Mouse (Mus musculus) urinary bladder, adult 2 months (tissue): ENCODE results near the gene Wtip. TPM values are rescaled to one million over a fixed set of nuclear protein-coding genes. Genes with fewer than 3 reads are reported as not detected.
"Not testable (repeated sequence)": the region's sequence is repeated elsewhere in the genome, so short reads cannot be mapped to it uniquely, and the experiment has no call there.

Experiments used
- DNase-seq: peaks from one replicate; pipeline ENCODE4 v3.0.0; 2022; ENCODE audit warnings: low spot score
- polyA plus RNA-seq: library from polyadenylated mRNA; depleted of rRNA; stranded (reverse); fragments of >200 nt; gene quantifications from 2 replicates; pipeline ENCODE4 v1.2.3, GENCODE M21; 2012; rRNA removed

Gene Wtip
- polyA plus RNA-seq = 23.0 and 23.3 TPM in 2 replicates

DNA sequence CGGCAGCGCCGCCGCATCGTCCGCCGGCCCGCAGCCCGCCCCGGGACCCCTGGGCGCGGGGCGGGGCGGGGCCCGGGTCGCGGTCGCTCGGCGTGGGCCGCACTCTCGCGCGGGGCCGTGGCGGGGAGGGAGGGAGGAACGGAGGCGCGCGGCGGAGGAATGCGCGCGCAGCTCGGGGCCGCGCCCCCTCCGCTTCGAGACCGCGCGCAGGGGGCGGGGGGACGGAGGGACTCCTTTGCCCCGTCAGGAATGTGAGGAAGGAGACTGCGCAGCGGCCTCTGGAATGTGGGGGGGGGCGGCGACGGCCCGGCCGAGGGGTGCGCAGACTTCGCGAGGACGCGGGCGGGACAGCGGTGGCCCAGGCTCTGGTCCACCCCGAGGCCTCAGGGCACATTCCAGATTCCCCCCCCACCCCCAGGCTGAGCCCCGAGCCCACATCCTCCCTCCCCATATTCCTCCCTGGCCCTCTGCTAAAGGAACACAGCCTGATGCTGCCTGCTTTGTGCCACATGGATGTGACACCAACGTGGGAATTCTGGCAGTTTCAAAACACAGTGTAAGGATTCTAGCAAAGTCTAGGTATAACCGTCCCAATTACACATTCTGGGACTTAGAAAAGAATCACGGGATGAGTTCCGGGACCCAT is at the start of gene Wtip:
TSS of gene Wtip (minus strand) at position 152 of the 646 bp plus-strand sequence.
- DNase-seq = peak; percentile 64

DNA sequence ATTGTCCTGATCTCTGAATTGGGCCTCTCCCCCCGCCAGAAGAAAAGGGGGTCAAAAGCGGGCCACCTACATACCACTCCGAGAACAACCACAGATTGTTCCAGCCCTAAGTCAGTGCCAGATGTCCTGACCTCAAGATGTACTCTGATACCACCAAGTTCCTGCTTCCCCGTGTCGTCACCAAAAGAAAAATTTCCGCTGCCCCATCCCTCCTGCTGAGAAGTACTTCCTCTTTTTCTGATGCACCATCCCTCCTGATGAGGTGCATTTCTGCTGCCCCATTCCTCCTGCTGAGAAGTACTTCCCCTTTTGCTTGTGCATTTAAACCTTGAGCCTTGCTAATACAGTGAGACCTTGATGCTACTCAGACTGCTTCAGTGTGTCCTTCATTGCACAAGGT is 43.2 kb upstream of the Wtip start:
- not testable (repeated sequence) for DNase-seq

GRCm38 (mm10) chr7:34172251-34172650 is 39.2 kb upstream of the Wtip start:
- no peak for DNase-seq

DNA sequence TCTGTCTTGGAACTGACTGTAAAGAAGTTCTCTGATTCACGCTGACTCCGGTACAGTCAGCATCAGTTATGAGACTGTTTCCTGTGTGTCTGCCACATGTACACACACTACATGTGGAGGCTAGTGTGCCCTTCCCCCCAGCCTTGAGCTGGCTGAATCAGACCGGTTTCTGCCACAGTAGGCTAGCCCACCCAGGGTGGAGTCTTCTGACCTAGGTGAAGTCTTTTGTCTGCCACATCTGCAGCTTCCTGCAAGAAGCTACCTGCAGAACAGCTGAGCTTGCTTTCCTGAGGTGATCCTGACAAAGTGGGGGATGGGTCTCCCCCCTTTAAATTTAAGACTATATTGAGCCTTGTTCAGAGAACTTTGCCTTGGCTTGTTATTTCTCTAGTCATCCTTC is 36.4 kb upstream of the Wtip start, which contains the start of gene Uba2:
TSS of gene Uba2 (minus strand) at position 146 of the 400 bp plus-strand sequence.
- no peak for DNase-seq

DNA sequence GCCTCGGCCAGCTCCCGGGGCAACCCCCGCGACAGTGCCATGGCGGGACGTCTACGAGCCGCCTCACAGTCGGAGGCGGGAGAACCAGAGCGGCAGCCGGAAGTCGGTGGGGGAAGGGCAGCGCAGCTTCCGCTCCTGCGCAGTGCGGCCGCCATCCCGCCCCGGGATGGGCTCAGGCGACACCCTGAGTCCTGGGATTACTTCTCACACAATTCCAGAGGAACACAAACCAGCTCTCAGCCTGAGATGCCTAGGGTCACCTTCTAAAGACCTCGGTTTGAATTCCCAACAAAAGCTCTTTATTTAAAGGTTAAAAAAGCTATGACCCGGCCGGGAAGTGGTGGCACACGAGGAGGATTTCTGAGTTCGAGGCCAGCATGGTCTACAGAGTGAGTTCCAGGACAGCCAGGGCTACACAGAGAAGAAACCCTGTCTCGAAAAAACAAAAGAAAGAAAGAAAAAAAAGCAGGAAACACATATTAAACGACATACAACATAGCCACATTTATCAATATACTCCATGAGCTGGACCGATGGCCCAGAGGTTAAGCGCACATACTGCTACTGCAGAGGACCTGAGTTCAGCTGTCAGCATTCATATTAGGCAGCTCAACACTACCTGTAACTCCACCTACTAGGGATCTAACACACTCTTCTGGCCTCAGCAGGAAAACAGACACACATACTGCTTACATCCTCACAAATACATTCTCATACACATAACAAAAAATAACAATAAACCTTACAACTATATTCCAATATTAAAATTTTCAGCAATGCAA is 35.6 kb upstream of the Wtip start:
- peak; percentile 89 for DNase-seq

- DNase-seq = no peak
Observed at GRCm38 (mm10) chr7:34167766-34168469, 34.9 kb upstream of the Wtip start.

- DNase-seq = no peak
Observed at GRCm38 (mm10) chr7:34166850-34167249, 33.8 kb upstream of the Wtip start.

GRCm38 (mm10) chr7:34165999-34166398 is 32.9 kb upstream of the Wtip start:
- DNase-seq = no peak

- no peak for DNase-seq
Observed at GRCm38 (mm10) chr7:34164671-34165070, 31.6 kb upstream of the Wtip start.

- DNase-seq = no peak
Observed at GRCm38 (mm10) chr7:34159167-34159566, 26.1 kb upstream of the Wtip start.

GRCm38 (mm10) chr7:34157994-34158393 is 24.9 kb upstream of the Wtip start:
- no peak for DNase-seq

DNA sequence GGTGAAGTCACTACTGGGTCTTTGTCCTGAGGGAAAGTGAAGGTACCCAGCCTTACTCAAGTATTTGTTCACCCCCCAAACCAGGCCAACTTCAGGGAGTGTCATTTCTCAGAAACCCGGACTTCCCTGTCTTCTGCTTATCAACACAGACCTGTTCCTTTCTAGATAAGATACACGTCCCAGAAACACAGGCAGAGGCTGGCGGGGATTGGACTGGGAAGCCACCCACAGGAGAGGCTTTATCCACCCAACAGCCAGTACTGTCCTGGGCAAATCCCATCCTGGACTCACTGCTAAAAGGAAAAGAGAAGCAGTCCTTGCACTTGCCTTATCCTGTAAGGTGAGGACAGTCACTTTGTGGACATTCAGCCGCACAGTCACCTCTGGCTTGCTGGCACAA is 14.1 kb upstream of the Wtip start:
- DNase-seq = no peak

GRCm38 (mm10) chr7:34141123-34141522 is 8.1 kb upstream of the Wtip start:
- no peak for DNase-seq

GRCm38 (mm10) chr7:34139493-34139892 is 6.4 kb upstream of the Wtip start:
- no peak for DNase-seq

DNA sequence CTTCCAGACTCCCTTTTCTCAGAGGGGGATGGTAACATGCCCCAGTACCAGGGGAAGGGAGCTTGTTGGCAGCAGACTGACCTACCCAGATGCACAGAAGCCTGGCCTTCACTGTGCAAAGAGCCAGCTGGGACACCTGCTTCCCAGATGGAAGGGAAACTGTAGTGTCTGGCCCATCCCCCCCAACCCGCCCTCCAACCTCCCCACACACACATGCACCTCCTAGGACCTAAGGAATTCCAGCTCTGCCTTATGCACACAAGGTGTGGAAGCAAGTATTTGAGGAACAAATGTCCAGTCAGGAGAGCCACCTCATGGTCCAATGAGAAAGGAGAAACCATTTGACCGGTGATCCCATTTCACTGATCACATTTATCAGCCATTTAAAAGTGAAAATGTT is 1.3 kb upstream of the Wtip start:
- DNase-seq = no peak

DNA sequence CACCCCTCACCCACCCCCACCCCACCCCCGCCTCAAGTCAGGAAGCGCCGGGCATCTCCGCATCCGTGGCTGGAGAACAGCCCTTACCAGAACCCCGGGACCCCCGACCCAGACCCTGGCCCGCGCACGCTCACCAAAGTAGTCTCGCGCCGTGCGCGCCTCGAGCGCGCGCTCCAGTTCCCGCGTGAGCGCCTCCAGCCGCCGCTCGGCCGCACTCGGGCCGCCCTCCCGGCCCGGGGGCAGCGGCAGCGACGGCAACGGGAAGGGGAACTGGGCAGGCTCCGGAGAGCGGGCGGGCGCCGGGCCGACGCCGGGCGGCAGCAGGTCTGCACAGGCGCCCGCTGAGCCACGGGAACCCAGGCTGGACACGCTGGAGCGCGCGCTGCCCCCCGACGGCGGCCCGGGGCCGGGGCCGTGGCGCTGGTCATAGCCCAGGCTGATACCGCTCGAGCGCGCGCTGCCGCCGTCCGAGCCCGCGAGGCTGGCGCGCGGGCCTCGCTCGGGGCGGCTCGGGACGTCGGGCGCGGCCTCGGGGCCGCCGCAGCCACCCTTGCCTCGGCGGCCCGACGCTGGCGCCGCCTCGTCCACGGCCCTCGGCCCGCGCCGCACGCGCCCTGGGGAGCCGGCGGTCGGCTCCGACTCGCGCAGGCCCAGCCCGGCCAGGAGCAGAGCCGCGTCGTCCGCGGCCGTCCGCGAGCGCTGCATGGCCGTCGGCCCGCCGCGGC is 551 bp downstream of the Wtip start:
- peak; percentile 40 for DNase-seq

DNA sequence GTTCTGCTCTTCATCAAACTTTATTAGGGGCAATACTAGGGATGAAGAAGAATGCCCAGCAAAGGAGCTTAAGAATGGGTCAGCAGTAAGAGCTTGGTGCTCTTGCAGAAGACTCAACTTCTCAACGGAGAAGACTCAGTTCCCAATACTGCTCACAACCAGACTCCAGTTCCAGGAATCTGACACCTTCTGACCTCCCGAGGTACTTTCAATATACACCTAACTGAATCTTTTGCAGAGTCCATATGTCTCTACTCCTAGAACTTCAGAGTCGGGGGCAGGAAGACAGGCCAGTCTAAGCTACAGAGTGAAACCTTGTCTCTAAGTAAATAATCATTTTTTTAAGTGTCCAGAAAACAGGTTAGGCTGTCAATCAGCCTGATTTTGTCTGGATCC is 1.1 kb downstream of the Wtip start:
- DNase-seq = no peak

- no peak for DNase-seq
Observed at GRCm38 (mm10) chr7:34131118-34131517, 1.9 kb downstream of the Wtip start.

DNA sequence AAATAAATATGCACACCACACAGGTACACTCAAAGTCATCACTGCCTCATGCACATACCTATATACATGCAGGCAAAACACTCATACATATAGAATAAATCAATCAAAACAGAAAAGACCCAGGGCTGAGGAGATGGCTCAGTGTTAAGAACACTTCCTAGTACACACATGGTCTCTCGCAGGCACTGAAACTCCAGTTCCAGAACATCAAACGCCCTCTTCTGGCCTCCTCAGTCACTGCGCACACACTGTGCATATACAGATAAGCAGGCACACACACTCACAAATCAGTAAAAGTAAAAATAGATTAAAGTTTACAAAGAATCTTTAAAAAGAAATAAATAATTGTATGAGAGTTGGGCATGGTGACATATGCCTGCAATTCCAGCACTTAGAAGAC is 6.8 kb downstream of the Wtip start:
- DNase-seq = no peak

DNA sequence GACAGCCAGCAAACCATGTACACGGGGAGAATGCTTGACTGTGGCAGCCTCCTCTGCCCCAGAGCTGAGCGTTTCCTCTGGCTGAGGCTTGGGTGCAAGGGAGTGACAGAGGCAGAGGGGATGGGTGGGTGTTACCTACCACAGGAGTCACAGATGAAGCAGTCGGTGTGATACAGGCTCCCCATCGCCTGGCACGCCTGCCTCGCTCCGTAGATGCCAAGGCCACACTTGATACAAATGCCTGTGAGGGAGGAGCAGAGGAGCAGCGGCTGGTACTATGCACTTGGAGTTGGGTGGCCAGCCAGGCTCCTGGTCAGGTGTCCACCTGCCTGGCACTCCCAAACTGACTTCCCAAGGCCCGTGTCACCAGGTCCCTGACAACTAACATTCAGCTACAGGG is 7.7 kb downstream of the Wtip start:
- no peak for DNase-seq

DNA sequence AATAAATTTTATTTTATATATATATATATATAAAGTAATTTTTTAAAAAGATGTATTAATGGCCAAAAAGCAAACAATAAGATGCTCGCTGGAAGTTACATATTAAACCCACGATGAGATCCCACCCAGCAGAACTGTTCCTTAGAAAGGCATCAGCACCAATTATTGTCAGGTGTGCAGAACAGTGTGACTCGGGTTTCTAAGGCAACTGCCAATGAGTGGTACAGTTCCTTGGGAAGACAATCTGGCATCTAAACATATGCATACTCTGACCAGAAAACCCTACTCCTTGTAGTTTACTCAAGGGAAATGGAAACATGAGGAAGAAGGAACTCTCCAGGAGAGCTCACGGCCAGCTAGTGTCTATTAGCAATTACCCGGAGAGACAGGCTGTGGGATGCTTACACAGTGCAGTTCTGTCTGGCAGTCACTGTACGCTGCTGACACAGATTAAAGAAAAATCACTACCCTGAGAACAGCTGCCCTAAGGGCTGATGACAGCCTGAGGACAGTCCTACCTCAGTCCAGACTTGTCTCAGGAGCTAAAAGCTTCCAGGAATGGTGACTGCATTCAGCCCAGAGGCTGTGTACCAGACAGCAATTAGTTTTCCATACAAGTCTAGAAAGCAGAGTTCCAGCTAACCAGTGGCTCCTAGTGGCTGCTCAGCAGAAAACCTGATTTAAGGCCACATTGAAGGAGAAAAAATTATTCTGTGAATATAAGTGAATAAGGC is 9.9 kb downstream of the Wtip start:
- DNase-seq = no peak
